ENCODE assay signal across 9 mouse cellular contexts in the genomic region with DNA sequence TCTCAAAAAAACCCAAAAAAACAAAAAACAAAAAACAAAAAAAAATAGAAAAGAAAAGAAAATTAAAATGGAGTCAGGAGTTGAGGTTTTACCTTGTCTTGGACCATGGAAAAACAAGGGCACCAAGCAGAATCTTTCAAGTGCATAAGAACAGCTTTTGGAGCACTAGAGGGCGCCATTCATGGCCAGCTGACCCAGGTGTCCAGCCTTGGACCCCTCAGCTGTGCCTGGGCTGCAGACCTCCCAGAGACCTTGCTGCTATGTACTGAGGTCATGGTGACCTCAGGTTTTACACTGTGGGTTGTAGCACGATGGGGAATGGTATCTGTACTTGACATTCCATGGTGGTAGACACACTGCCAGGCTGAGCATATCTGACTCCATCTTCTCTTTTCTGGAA. TPM values are rescaled to one million over a fixed set of nuclear protein-coding genes. Genes with fewer than 3 reads are reported as not detected.
DNase-seq lines count a peak whose midpoint lies in the region; ATAC-seq and TF ChIP-seq lines count a peak whose summit lies in the region.
"Had no signal": no experiment of that assay in that cellular context is flagged by ENCODE, and none has a peak within 500 bp of the region (broad histone marks: within the 10 kb centered on the region; RNA-seq: fewer than 3 reads in every experiment).

No protein-coding gene starts in this region.

- H3K9ac ChIP-seq in forebrain, postnatal 0 days: no peak overlapping the region
- no peak overlapping the region for H3K9ac ChIP-seq in forebrain, embryonic 15.5 days (replicated peaks)
- H3K9ac ChIP-seq: limb, embryonic 12.5 days had no signal

- H3K4me2 ChIP-seq in forebrain, postnatal 0 days (ENCODE audit: low read depth): no peak overlapping the region
- H3K4me2 ChIP-seq in forebrain, embryonic 15.5 days (replicated peaks): no peak overlapping the region
- H3K4me2 ChIP-seq: limb, embryonic 12.5 days had no signal

- no peaks in the 10 kb centered on the region for H3K27me3 ChIP-seq in forebrain, postnatal 0 days (ENCODE audit: insufficient read depth, low read length)
- H3K27me3 ChIP-seq in forebrain, embryonic 15.5 days: no peaks in the 10 kb centered on the region
- H3K27me3 ChIP-seq: limb, embryonic 12.5 days had no signal

- H3K4me1 ChIP-seq in forebrain, postnatal 0 days (ENCODE audit: insufficient read depth): no peaks in the 10 kb centered on the region
- no peaks in the 10 kb centered on the region for H3K4me1 ChIP-seq in forebrain, embryonic 15.5 days
- no peaks in the 10 kb centered on the region for H3K4me1 ChIP-seq in cortical plate, adult 2 months (ENCODE audit: control insufficient read depth, insufficient read depth, low read length)
- H3K4me1 ChIP-seq in lung, adult 2 months (ENCODE audit: control insufficient read depth, insufficient read depth, low read length): no peaks in the 10 kb centered on the region
- H3K4me1 ChIP-seq: limb, embryonic 12.5 days had no signal

- ATAC-seq in forebrain, postnatal 0 days: peak; percentile 34; the same call in 1 of the 2 replicates
- no peak for ATAC-seq in forebrain, embryonic 15.5 days (replicated peaks)

- no peaks in the 10 kb centered on the region for H3K9me3 ChIP-seq in forebrain, postnatal 0 days (ENCODE audit: low read length)
- H3K9me3 ChIP-seq in forebrain, embryonic 15.5 days: no peaks in the 10 kb centered on the region
- H3K9me3 ChIP-seq: limb, embryonic 12.5 days had no signal

- peak; percentile 57 for TF ChIP-seq CTCF in forebrain, postnatal 0 days (IDR thresholded peaks at IDR 0.05; ENCODE audit: low read depth)
- TF ChIP-seq CTCF in cortical plate, adult 2 months (IDR thresholded peaks at IDR 0.05; ENCODE audit: extremely low read depth, insufficient read depth, low read length): peak; percentile 40
- peak; percentile 61 for TF ChIP-seq CTCF in lung, adult 2 months (IDR thresholded peaks at IDR 0.05; ENCODE audit: insufficient read depth, low read length)

- WGBS in forebrain, postnatal 0 days: 52% methylated on average over 2 of the region's 2 CpGs
- WGBS in forebrain, embryonic 15.5 days: 51% methylated on average over 2 of the region's 2 CpGs
- 47% methylated on average over 2 of the region's 2 CpGs for WGBS in lung, adult 2 months

- no peak overlapping the region for H3K4me3 ChIP-seq in forebrain, postnatal 0 days (ENCODE audit: low read depth, low read length)
- no peak overlapping the region for H3K4me3 ChIP-seq in forebrain, embryonic 15.5 days
- no peak overlapping the region for H3K4me3 ChIP-seq in cortical plate, adult 2 months (ENCODE audit: insufficient read depth, low read length)
- no peak overlapping the region for H3K4me3 ChIP-seq in lung, adult 2 months (replicated peaks; ENCODE audit: extremely low read depth, low read depth, low read length)
- H3K4me3 ChIP-seq: limb, embryonic 12.5 days had no signal

- H3K36me3 ChIP-seq in forebrain, postnatal 0 days (ENCODE audit: insufficient read depth): peaks cover 81% of the 10 kb centered on the region
- peaks cover 81% of the 10 kb centered on the region for H3K36me3 ChIP-seq in forebrain, embryonic 15.5 days

- H3K27ac ChIP-seq in forebrain, postnatal 0 days (ENCODE audit: low read depth, low read length): no peak overlapping the region
- H3K27ac ChIP-seq in forebrain, embryonic 15.5 days (replicated peaks): no peak overlapping the region
- no peak overlapping the region for H3K27ac ChIP-seq in cortical plate, adult 2 months (ENCODE audit: insufficient read depth, low read length)
- H3K27ac ChIP-seq: limb, embryonic 12.5 days had no signal

- peak; percentile 25 for DNase-seq in forebrain, postnatal 0 days
- DNase-seq in ovary, postnatal 36 days (ENCODE audit: low spot score): peak; percentile 29
- no peak for DNase-seq in ovary, adult 18-20 months (ENCODE audit: low spot score)
- no peak for DNase-seq in lung, adult 2 months
- no peak for DNase-seq in right cerebral cortex, adult 2 months (ENCODE audit: low spot score in 2 of 2)
- DNase-seq in frontal cortex, adult 2 months (ENCODE audit: extremely low spot score in 1 of 2, low spot score in 1 of 2): no peak

- TF ChIP-seq POLR2A in cortical plate, adult 2 months (IDR thresholded peaks at IDR 0.05; ENCODE audit: extremely low read depth, insufficient read depth, low read length): no peak
- no peak for TF ChIP-seq POLR2A in lung, adult 2 months (IDR thresholded peaks at IDR 0.05; ENCODE audit: borderline replicate concordance, extremely low read depth, low read depth, low read length)

RNA-seq across cellular contexts. Expression of gene Ldlr, which starts 31.4 kb away (rescaled TPM):
- 19.1 and 26.8 TPM in 2 replicates for total RNA-seq in forebrain, postnatal 0 days (2014; rRNA removed)
- polyA plus RNA-seq in forebrain, postnatal 0 days (2015; fragmentation: Nextera tagmentation; extraction: Ambion mirVana): 6.5 and 11.1 TPM in 2 replicates
- 15.9 and 17.3 TPM in 2 replicates for polyA plus RNA-seq in forebrain, embryonic 15.5 days (2015; fragmentation: Nextera tagmentation; extraction: Ambion mirVana)
- 16.6 and 17.9 TPM in 2 replicates for polyA plus RNA-seq in cortical plate, adult 2 months (2012; rRNA removed)
- polyA plus RNA-seq in lung, adult 2 months (2012; rRNA removed): 84.2 and 87.2 TPM in 2 replicates
- polyA plus RNA-seq in frontal cortex, adult 2 months (2012; rRNA removed): 13.4 and 14.4 TPM in 2 replicates

Comparison
In these comparisons a context has a peak if more than half of its experiments do, and no peak if none do; other contexts are left out.
1. DNase-seq: peak in forebrain, postnatal 0 days (single experiment) and ovary, postnatal 36 days (single experiment); none in ovary, adult 18-20 months (single experiment), lung, adult 2 months (single experiment), right cerebral cortex, adult 2 months (0 of 2) and frontal cortex, adult 2 months (0 of 2).
2. Peak in every context shown above with its lines, with median percentiles within 50 percentile points of each other: CTCF ChIP-seq.